ENCODE assay signal across 23 mouse cellular contexts in the genomic region with DNA sequence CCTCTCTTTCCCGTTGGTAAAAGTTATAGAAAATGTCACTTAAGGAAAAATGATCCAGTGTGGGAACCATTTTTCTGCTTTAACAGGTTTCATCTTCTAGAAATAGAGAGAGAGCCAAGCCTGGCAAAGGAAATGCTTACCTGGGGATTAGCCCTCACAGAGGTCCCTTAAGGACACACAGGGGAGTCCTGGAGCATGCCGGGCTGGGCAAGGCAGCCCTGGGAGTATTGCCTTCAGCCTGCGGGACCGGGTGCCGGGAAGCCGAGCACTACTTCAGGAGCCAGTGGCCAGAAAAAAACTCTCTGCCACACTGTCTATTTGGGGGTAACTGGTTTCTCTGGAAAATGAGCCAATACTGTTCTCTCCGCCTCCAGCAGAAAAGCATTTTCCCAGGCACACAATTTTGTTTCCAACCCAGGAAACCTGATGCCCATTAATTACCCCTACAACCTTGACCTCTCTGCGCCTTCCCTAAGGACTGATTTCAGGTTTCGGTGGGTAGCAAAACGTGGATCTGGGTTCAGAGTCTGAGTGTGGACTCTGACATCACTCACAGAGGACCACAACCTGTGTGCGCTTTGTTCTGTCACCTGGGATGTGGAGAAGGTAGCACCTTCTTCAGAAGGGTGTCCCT.
DNase-seq lines count a peak whose midpoint lies in the region; ATAC-seq and TF ChIP-seq lines count a peak whose summit lies in the region.
"Had no signal": no experiment of that assay in that cellular context is flagged by ENCODE, and none has a peak within 500 bp of the region (broad histone marks: within the 10 kb centered on the region; RNA-seq: fewer than 3 reads in every experiment).

No protein-coding gene starts in this region.

- no peaks in the 10 kb centered on the region for H3K36me3 ChIP-seq in kidney, embryonic 15.5 days
- no peaks in the 10 kb centered on the region for H3K36me3 ChIP-seq in embryonic facial prominence, embryonic 11.5 days (replicated peaks; ENCODE audit: control insufficient read depth, insufficient read depth, low read depth, low read length)
- H3K36me3 ChIP-seq in limb, embryonic 12.5 days: no peaks in the 10 kb centered on the region
- no peaks in the 10 kb centered on the region for H3K36me3 ChIP-seq in heart, embryonic 12.5 days
- H3K36me3 ChIP-seq in forebrain, postnatal 0 days (ENCODE audit: insufficient read depth): no peaks in the 10 kb centered on the region
- H3K36me3 ChIP-seq: embryonic facial prominence, embryonic 15.5 days; forebrain, embryonic 10.5 days; G1E; heart, embryonic 10.5 days; hindbrain, embryonic 15.5 days had no signal

- H3K9me3 ChIP-seq in kidney, embryonic 15.5 days (replicated peaks): no peaks in the 10 kb centered on the region
- no peaks in the 10 kb centered on the region for H3K9me3 ChIP-seq in embryonic facial prominence, embryonic 11.5 days (replicated peaks; ENCODE audit: control insufficient read depth, low read length)
- H3K9me3 ChIP-seq in limb, embryonic 12.5 days: no peaks in the 10 kb centered on the region
- no peaks in the 10 kb centered on the region for H3K9me3 ChIP-seq in heart, embryonic 12.5 days (replicated peaks)
- H3K9me3 ChIP-seq in forebrain, postnatal 0 days (ENCODE audit: low read length): no peaks in the 10 kb centered on the region
- H3K9me3 ChIP-seq: embryonic facial prominence, embryonic 15.5 days; forebrain, embryonic 10.5 days; G1E; heart, embryonic 10.5 days; hindbrain, embryonic 15.5 days had no signal

- 0 out of 2 replicates have a peak overlapping the region, but pooled peaks have one; percentile 12 for H3K4me2 ChIP-seq in kidney, embryonic 15.5 days
- peak overlapping the region; percentile 6; the same call in 1 of the 2 replicates for H3K4me2 ChIP-seq in embryonic facial prominence, embryonic 11.5 days (ENCODE audit: low read depth, low read length)
- peak overlapping the region; percentile 41 for H3K4me2 ChIP-seq in limb, embryonic 12.5 days
- H3K4me2 ChIP-seq in heart, embryonic 12.5 days: no peak overlapping the region
- H3K4me2 ChIP-seq in forebrain, postnatal 0 days (ENCODE audit: low read depth): no peak overlapping the region
- H3K4me2 ChIP-seq: embryonic facial prominence, embryonic 15.5 days; hindbrain, embryonic 15.5 days had no signal

- no peaks in the 10 kb centered on the region for H3K27me3 ChIP-seq in kidney, embryonic 15.5 days
- H3K27me3 ChIP-seq in embryonic facial prominence, embryonic 11.5 days (ENCODE audit: control insufficient read depth, insufficient read depth, low read length): no peaks in the 10 kb centered on the region
- no peaks in the 10 kb centered on the region for H3K27me3 ChIP-seq in limb, embryonic 12.5 days
- H3K27me3 ChIP-seq in heart, embryonic 12.5 days (replicated peaks): no peaks in the 10 kb centered on the region
- 0 out of 2 replicates have a peak, but pooled peaks cover 8% of the 10 kb centered on the region for H3K27me3 ChIP-seq in forebrain, postnatal 0 days (ENCODE audit: insufficient read depth, low read length)
- H3K27me3 ChIP-seq: embryonic facial prominence, embryonic 15.5 days had no signal

- no peak overlapping the region for H3K4me3 ChIP-seq in kidney, embryonic 15.5 days (replicated peaks)
- no peak overlapping the region for H3K4me3 ChIP-seq in embryonic facial prominence, embryonic 11.5 days (ENCODE audit: low read depth, low read length)
- no peak overlapping the region; the same call in 1 of the 2 replicates for H3K4me3 ChIP-seq in limb, embryonic 12.5 days (replicated peaks)
- H3K4me3 ChIP-seq in heart, embryonic 12.5 days: no peak overlapping the region
- H3K4me3 ChIP-seq in forebrain, postnatal 0 days (ENCODE audit: low read depth, low read length): no peak overlapping the region
- H3K4me3 ChIP-seq: embryonic facial prominence, embryonic 15.5 days; forebrain, embryonic 10.5 days; heart, embryonic 10.5 days; hindbrain, embryonic 15.5 days had no signal

- no peak for TF ChIP-seq CTCF in forebrain, postnatal 0 days (IDR thresholded peaks at IDR 0.05; ENCODE audit: low read depth)

- ATAC-seq in kidney, embryonic 15.5 days (replicated peaks; ENCODE audit: low FRiP score): no peak; the same call in 1 of the 2 replicates
- ATAC-seq in embryonic facial prominence, embryonic 11.5 days (replicated peaks; ENCODE audit: insufficient number of reproducible peaks, low FRiP score, low TSS enrichment, low read depth): no peak
- no peak for ATAC-seq in limb, embryonic 12.5 days (ENCODE audit: insufficient number of reproducible peaks, insufficient read depth, low FRiP score, low TSS enrichment, low read depth)
- ATAC-seq in heart, embryonic 12.5 days (ENCODE audit: insufficient number of reproducible peaks, low FRiP score): no peak
- ATAC-seq in forebrain, postnatal 0 days: no peak
- ATAC-seq: intestine, postnatal 0 days; liver, postnatal 0 days had no signal

- no peak for DNase-seq in kidney, adult 11 months
- peak; percentile 35 for DNase-seq in R1 (ENCODE audit: low read depth, low spot score)
- peak; percentile 75 for DNase-seq in embryonic facial prominence, embryonic 11.5 days (ENCODE audit: low spot score)
- DNase-seq in forebrain, postnatal 0 days: no peak
- no peak for DNase-seq in right cerebral cortex, postnatal 10 days (ENCODE audit: low spot score in 2 of 2)
- DNase-seq: adrenal gland, adult 2 months; cerebellum, adult 11 months; cerebellum, postnatal 14 days; heart, postnatal 14 days; layer of hippocampus, postnatal 36 days; liver; liver, postnatal 0 days; right cerebral cortex, postnatal 4 days; thymus, postnatal 4 days had no signal

- peaks cover 7% of the 10 kb centered on the region; the same call in 1 of the 2 replicates for H3K4me1 ChIP-seq in kidney, embryonic 15.5 days
- peaks cover 6% of the 10 kb centered on the region; the same call in 1 of the 2 replicates for H3K4me1 ChIP-seq in embryonic facial prominence, embryonic 11.5 days (ENCODE audit: control insufficient read depth, insufficient read depth, low read length)
- peaks cover 11% of the 10 kb centered on the region for H3K4me1 ChIP-seq in limb, embryonic 12.5 days (replicated peaks)
- no peaks in the 10 kb centered on the region for H3K4me1 ChIP-seq in heart, embryonic 12.5 days (replicated peaks)
- no peaks in the 10 kb centered on the region for H3K4me1 ChIP-seq in forebrain, postnatal 0 days (ENCODE audit: insufficient read depth)
- H3K4me1 ChIP-seq: embryonic facial prominence, embryonic 15.5 days; heart, embryonic 10.5 days; hindbrain, embryonic 15.5 days had no signal

- no peak overlapping the region for H3K9ac ChIP-seq in kidney, embryonic 15.5 days
- H3K9ac ChIP-seq in embryonic facial prominence, embryonic 11.5 days (replicated peaks; ENCODE audit: low read length): no peak overlapping the region
- no peak overlapping the region for H3K9ac ChIP-seq in limb, embryonic 12.5 days (replicated peaks)
- H3K9ac ChIP-seq in heart, embryonic 12.5 days: no peak overlapping the region
- no peak overlapping the region for H3K9ac ChIP-seq in forebrain, postnatal 0 days
- H3K9ac ChIP-seq: embryonic facial prominence, embryonic 15.5 days; hindbrain, embryonic 15.5 days; liver, postnatal 0 days had no signal

- H3K27ac ChIP-seq in kidney, embryonic 15.5 days: peak overlapping the region; percentile 48; the same call in 1 of the 2 replicates
- no peak overlapping the region for H3K27ac ChIP-seq in embryonic facial prominence, embryonic 11.5 days (replicated peaks; ENCODE audit: low read depth, low read length)
- peak overlapping the region; percentile 67; the same call in 1 of the 2 replicates for H3K27ac ChIP-seq in limb, embryonic 12.5 days
- no peak overlapping the region for H3K27ac ChIP-seq in heart, embryonic 12.5 days (ENCODE audit: poor library complexity, severe bottlenecking)
- no peak overlapping the region for H3K27ac ChIP-seq in forebrain, postnatal 0 days (ENCODE audit: low read depth, low read length)
- H3K27ac ChIP-seq: embryonic facial prominence, embryonic 15.5 days; forebrain, embryonic 10.5 days; heart, embryonic 10.5 days; hindbrain, embryonic 15.5 days had no signal

- WGBS in kidney, embryonic 15.5 days: 28% methylated on average over 11 of the region's 11 CpGs
- 26% methylated on average over 11 of the region's 11 CpGs for WGBS in embryonic facial prominence, embryonic 11.5 days
- WGBS in limb, embryonic 12.5 days: 14% methylated on average over 11 of the region's 11 CpGs
- WGBS in heart, embryonic 12.5 days: 59% methylated on average over 11 of the region's 11 CpGs
- WGBS in forebrain, postnatal 0 days: 67% methylated on average over 11 of the region's 11 CpGs

Comparison
In these comparisons a context has a peak if more than half of its experiments do, and no peak if none do; other contexts are left out.
1. H3K27ac ChIP-seq: peak in kidney, embryonic 15.5 days (single experiment) and limb, embryonic 12.5 days (single experiment); none in embryonic facial prominence, embryonic 11.5 days (single experiment), heart, embryonic 12.5 days (single experiment) and forebrain, postnatal 0 days (single experiment).
2. H3K4me2 ChIP-seq: peak in kidney, embryonic 15.5 days (single experiment), embryonic facial prominence, embryonic 11.5 days (single experiment) and limb, embryonic 12.5 days (single experiment); none in heart, embryonic 12.5 days (single experiment) and forebrain, postnatal 0 days (single experiment).
3. DNase-seq: peak in R1 (single experiment) and embryonic facial prominence, embryonic 11.5 days (single experiment); none in kidney, adult 11 months (single experiment), forebrain, postnatal 0 days (single experiment) and right cerebral cortex, postnatal 10 days (0 of 2).